Mouse (Mus musculus): Measurements from ENCODE around the gene Armc6. TPM values are rescaled to one million over a fixed set of nuclear protein-coding genes. Genes with fewer than 3 reads are reported as not detected.
"Not testable (repeated sequence)": the region's sequence is repeated elsewhere in the genome, so short reads cannot be mapped to it uniquely, and the experiment has no call there.

Gene Armc6
- total RNA-seq, 2 experiments from 2014 or later, result 40.8 to 43.1 TPM

GRCm38 (mm10) chr8:70223341-70223740, 10.9 kb downstream of the Armc6 start:
- H3K27ac ChIP-seq, result no peak overlapping the region
- peak; percentile 69 for TF ChIP-seq CTCF (IDR thresholded peaks at IDR 0.05)
- intact Hi-C loops (cut with DNase I), result loop anchor here (1.0 kb wide), 1 partner anchor 23 kb away; no protein-coding TSS in a partner anchor
- no peak for DNase-seq (ENCODE audit: extremely low spot score in 1 of 2, low spot score in 2 of 2)
- H3K4me3 ChIP-seq, result no peak overlapping the region

GRCm38 (mm10) chr8:70222041-70222440, 12.2 kb downstream of the Armc6 start:
- Histone ChIP-seq H3K4me3 (no peak overlapping the region), H3K27ac (no peak overlapping the region)
- intact Hi-C loops (cut with DNase I), result no loop called here
- DNase-seq (ENCODE audit: extremely low spot score in 1 of 2, low spot score in 2 of 2), result no peak
- TF ChIP-seq CTCF (IDR thresholded peaks at IDR 0.05), result no peak

- no peak for TF ChIP-seq CTCF (IDR thresholded peaks at IDR 0.05)
- no peak for DNase-seq (ENCODE audit: extremely low spot score in 1 of 2, low spot score in 2 of 2)
- Histone ChIP-seq H3K27ac (no peak overlapping the region), H3K4me3 (no peak overlapping the region)
- intact Hi-C loops (cut with DNase I), result no loop called here
Observed at GRCm38 (mm10) chr8:70220911-70221310, 13.4 kb downstream of the Armc6 start.

- no peak overlapping the region for H3K4me3 ChIP-seq
- no peak for TF ChIP-seq CTCF (IDR thresholded peaks at IDR 0.05)
- intact Hi-C loops (cut with DNase I), result no loop called here
- H3K27ac ChIP-seq, result no peak overlapping the region
- no peak for DNase-seq (ENCODE audit: extremely low spot score in 1 of 2, low spot score in 2 of 2)
Observed at GRCm38 (mm10) chr8:70220236-70220840, 13.9 kb downstream of the Armc6 start.

- Histone ChIP-seq H3K27ac (no peak overlapping the region), H3K4me3 (no peak overlapping the region)
- TF ChIP-seq CTCF (IDR thresholded peaks at IDR 0.05), result no peak
- intact Hi-C loops (cut with DNase I), result no loop called here
- DNase-seq (ENCODE audit: extremely low spot score in 1 of 2, low spot score in 2 of 2), result no peak
Observed at GRCm38 (mm10) chr8:70219107-70219684, 15.1 kb downstream of the Armc6 start.

DNA sequence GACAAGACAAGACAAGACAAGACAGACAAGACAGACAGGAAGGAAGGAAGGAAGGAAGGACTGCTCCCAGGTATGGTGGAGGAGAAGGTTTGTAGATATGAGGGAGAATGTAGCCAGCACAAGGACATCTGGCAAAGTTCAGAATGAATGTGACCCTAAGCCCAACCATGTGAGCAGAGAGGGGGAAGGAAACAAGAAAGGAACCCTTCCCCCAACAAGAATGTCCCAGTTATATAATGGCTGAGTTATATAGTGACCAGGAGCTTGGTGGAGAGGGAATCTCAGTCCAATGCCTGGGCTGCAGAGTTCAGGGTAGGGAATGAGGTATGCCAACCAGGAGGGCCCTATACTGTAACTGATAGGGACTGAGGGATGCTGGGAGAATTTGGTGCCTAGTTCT, 16.8 kb downstream of the Armc6 start:
- DNase-seq (ENCODE audit: extremely low spot score in 1 of 2, low spot score in 2 of 2), result no peak
- no peak for TF ChIP-seq CTCF (IDR thresholded peaks at IDR 0.05)
- H3K4me3 ChIP-seq, result no peak overlapping the region
- intact Hi-C loops (cut with DNase I), result no loop called here
- H3K27ac ChIP-seq, result no peak overlapping the region

- no peak overlapping the region for H3K27ac ChIP-seq
- intact Hi-C loops (cut with DNase I), result no loop called here
- TF ChIP-seq CTCF (IDR thresholded peaks at IDR 0.05), result no peak
- peak; percentile 46 to 74 for DNase-seq (ENCODE audit: extremely low spot score in 1 of 2, low spot score in 2 of 2)
- H3K4me3 ChIP-seq, result no peak overlapping the region
Observed at GRCm38 (mm10) chr8:70216566-70216965, 17.7 kb downstream of the Armc6 start.

DNA sequence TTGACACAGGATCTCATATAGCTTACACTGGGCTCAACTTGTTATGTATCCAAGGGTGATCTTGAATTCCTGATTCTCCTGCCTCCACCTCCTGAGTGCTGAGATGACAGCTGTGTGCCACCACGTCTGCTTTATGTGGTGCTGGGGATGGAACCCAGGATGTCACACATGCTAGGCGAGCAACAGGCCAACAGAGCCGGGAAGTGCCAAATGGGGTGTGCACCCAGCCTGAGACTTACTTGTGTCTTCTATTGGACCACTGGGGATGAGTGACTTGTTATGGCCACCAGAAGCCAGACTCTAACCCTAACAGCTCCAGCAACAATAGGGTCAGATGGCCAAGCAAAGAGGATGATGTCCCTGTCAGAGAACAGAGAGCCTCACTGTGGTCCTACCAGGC, 18.1 kb downstream of the Armc6 start:
- H3K27ac ChIP-seq; DNase-seq (ENCODE audit: extremely low spot score in 1 of 2, low spot score in 2 of 2); intact Hi-C loops (cut with DNase I); H3K4me3 ChIP-seq: not testable (repeated sequence)

- intact Hi-C loops (cut with DNase I), result no loop called here
- H3K27ac ChIP-seq, result no peak overlapping the region
- no peak for DNase-seq (ENCODE audit: extremely low spot score in 1 of 2, low spot score in 2 of 2)
Observed at GRCm38 (mm10) chr8:70215092-70215491, 19.2 kb downstream of the Armc6 start.

DNA sequence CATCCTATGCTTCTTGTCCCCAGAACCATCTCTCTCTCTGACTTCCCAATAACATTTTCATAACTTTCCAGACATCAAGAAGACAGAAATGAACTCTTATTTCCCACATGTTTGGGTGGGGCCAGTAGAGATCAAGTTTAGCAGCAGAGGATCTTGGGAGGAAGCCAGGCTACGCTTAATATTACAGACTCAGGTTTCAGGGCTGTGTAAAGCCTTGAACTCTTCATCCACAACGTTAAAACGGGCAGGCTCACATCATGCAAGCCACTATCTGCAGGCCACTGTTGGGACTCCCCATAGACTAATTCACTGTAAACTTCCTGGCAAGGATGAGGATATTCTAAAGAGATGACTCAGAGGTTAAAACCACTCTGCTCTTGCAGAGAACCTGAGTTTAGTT, 19.9 kb downstream of the Armc6 start:
- no peak overlapping the region for H3K27ac ChIP-seq
- no peak for TF ChIP-seq CTCF (IDR thresholded peaks at IDR 0.05)
- no peak overlapping the region for H3K4me3 ChIP-seq
- intact Hi-C loops (cut with DNase I), result no loop called here
- no peak for DNase-seq (ENCODE audit: extremely low spot score in 1 of 2, low spot score in 2 of 2)

More at GRCm38 (mm10) chr8:70215092-70215491, 19.2 kb downstream of the Armc6 start:
- no peak for TF ChIP-seq CTCF (IDR thresholded peaks at IDR 0.05)
- no peak overlapping the region for H3K4me3 ChIP-seq

DNA sequence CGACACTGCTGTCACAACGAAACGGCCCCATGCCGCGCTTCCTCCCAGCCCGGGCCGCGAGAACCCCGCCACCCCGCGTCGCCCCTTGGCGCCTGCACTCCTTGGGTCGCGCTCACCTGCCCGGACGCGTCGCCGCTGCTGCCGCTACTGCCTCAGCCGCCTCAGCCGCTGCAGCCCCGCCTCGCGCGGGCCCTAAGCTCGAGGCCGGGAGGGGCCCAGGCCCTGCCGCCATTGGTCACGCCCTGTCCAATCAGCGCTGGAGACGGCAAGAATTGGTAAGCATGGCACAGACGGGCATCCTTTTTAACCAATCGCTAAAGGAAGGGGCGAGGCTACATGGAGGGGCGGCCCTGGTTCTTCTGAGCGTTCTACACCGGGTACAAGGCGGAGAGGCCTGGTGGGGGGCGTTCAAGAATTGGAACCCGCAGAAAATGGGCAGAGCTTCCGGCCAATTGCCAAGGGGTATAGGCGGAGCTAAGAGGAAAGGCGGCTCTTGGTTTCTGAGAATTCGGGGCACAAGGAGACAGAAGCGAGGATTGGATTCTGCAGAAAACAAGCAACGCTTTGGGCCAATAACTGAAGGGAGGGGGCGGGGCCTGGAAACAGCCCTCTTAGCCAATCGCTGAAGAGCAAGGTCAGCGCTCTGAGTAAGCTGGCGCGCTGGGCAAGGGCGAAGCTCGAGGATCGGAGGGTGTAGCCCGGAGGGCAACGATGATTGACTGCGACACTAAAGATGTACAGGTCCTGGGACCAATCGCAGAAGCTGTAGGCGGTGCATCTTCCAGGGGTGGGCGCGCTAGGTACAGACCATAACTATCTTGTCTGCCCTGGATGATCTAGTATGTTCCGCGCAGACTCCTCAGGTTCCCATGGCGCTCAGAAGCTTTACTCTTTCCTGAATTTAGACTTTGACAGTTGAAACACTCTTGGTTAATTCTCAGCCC, 21.9 kb downstream of the Armc6 start, which contains the start of gene Slc25a42:
TSS of gene Slc25a42 (minus strand) at position 194 of the 944 bp plus-strand sequence.
- peak within 1 kb of the TSS; percentile 85 for H3K27ac ChIP-seq
- TF ChIP-seq CTCF (IDR thresholded peaks at IDR 0.05), result no peak; the same call in 1 of the 2 replicates
- DNase-seq (ENCODE audit: extremely low spot score in 1 of 2, low spot score in 2 of 2), result peak; percentile 96 to 98
- intact Hi-C loops (cut with DNase I), result no loop called here
- H3K4me3 ChIP-seq, result peak within 1 kb of the TSS; percentile 91

DNA sequence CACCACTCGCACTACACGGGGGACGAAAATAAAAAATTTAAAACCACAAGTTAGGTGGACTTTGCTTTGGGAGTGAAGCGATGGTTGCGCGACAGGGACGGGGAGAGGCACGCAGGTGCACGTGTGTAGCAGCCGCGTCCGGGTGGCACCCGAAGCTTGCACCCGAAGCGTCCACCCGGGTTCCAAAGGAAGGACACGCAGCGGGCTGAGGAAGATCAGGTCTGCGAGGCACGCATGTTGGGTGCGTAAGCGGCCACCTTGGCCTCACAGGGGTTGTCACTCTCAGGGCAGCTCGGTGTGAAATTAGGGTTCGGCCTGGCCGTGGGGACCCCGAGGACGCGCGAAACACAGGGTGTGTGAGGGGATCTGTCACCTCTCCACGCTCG, 22.5 kb downstream of the Armc6 start:
- intact Hi-C loops (cut with DNase I), result loop anchor here (2.0 kb wide), 1 partner anchor 23 kb away; the partner anchor contains the start of genes Armc6 and Sugp2
- H3K4me3 ChIP-seq, result peak overlapping the region; percentile 91
- no peak for DNase-seq (ENCODE audit: extremely low spot score in 1 of 2, low spot score in 2 of 2)
- no peak for TF ChIP-seq CTCF (IDR thresholded peaks at IDR 0.05)
- peak overlapping the region; percentile 80 for H3K27ac ChIP-seq
